Mouse (Mus musculus) spleen, adult 10 weeks (tissue): ENCODE data around the gene Rps8. TPM values are rescaled to one million over a fixed set of nuclear protein-coding genes. Genes with fewer than 3 reads are reported as not detected.

Source experiments
- polyA plus RNA-seq: library from polyadenylated mRNA; stranded (reverse); fragments of 350-450 nt; fragmentation: Illumina TruSeq; extraction: RNeasy Lipid Tissue Mini Kit (QIAGEN cat#74804); gene quantifications from one replicate; pipeline ENCODE4 v1.2.3, GENCODE M21; 2015; ENCODE audit warnings: low replicate concordance; ENCODE audit not compliant: insufficient read depth

Gene Rps8
- 1,371 TPM for polyA plus RNA-seq

DNA sequence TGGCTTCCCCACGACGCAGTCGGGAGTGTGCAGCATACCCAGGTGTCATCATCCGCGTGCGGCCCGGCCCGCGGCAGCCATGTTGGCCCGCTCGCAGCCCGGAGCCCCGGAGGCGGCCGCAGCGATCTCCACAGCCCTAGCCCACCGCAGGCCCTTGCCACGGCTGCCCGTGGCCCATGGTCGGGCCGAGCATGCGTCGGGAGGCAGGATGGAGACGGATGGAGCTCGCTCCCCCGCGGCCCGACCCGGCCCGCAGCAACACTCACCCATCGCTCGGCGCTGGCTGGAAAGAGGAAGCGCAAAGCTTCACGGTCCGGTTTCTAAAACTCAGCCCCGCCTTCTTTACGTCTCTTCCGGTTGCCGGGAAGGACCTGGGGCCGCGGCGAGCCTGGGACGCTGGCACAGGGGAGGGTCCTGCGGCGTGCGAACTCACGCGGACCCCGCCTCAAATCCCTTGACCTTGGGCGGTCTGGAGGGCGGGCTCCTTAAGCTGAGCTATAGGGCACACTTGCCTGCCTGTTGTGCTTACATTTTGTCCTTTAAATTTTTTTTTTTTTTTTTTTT is at the start of gene Rps8:
Rps8 (minus strand) TSS at position 452 of the 564 bp plus-strand sequence.

DNA sequence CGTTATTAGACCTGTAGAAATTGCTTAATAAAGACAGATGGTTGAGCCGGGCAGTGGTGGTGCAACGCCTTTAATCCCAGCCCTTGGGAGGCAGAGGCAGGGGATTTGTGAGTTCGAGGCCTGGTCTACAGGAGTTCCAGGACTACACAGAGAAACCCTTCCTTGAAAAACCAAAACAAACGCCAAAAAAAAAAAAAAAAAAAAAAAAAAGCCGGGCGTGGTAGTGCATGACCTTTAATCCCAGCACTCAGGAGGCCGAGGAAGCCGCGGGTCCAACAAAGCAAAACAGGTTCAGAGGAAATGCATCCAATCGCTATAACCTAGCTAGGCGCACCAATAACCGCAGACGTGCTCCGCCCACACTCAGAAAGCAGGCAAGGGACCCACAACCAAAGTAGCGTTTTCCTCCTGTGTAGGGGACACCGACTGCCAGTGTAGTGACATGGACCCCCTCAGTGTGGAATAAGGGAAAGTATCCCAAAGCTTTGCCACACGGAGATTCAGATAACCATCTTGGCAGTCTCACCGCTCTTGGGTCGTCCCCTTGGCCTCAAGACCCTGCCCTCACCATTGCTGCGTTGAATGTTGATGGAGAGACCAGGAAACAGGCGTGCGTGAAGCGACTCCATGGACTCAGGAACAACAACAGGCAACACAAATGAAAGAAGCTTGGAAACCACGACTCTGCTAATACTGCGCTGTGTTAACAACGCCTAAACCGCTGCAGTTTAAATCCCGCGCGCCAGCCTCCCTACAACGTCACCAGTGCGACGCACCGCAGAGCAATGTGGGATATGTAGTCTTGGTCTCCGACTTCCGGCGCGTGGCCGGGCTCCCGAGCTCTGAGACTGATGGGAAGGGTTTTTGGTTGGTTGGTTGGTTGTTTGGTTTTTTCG is 26.1 kb upstream of the Rps8 start, which contains the start of gene Kif2c:
Kif2c (minus strand) TSS at position 777 of the 896 bp plus-strand sequence.

DNA sequence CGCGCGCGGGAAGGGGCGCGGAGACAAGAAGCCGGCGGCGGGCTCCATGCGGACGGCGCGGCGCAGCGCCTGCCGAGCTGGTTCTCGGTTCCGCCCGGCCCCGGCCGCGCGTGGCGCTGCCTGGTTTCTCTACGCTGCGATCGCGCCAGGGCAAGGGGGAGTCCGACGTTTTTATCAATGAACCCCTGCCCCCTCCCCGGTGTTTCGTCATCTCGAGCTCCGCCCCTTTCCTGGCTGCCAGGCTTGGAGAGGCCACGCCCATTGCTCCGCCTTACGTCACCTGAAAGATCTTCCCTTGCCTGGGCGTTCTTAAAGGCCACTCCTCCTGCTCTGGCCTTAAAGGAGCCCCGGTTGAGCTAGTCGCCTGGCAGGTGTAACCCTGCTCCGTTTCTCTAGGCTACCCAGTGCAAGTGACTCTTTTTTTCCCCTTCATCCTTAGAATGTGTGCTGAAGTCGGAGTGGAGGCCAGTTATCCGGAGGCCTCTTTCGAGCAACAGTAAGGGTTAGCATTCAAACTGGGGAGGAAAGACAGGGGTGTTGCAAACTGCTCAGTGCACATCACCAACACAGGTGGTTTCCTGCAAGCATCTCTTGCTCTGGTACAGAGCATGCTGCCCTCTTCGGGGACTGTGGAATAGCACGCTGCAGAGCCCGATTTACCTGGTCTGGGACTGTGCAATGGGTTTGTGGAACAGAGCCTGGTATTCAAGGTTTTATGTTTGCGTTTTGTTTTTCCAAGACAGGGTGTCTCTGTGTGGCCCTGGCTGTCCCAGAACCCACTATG is 22.0 kb downstream of the Rps8 start, which contains the start of gene Plk3:
Plk3 (minus strand) TSS at position 147 of the 784 bp plus-strand sequence.

DNA sequence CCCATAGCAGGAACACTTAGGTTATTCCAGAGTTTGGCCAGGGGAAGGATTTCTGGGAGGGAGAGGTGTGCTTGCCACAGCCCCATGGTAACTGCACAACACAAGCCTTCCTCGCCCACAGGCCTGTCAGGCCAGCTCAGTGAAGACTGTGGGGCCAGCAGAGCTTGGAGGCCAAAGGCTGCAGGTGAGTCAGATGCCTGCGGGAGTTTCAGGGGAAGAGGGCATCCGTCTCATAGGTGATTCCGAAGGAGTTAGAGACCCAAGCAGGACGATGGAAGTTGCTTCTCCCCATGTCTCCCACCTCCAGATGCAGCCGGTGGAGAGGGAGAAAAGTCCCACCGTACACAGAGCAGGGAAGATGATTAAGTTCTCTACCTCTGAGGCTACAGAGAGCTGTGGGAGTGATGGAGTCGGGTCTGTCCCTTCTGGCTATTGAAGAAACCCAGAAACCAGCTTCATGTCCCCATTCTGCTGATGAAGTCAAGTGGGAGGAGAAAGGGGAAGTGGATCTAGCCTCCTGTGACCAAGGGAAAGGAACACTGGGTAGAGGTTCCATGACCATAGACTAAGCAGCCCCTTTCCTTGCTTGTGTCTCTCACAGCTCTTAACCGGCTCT is 29.3 kb downstream of the Rps8 start, which contains the start of gene Tctex1d4:
Tctex1d4 (plus strand) TSS at position 120 of the 616 bp plus-strand sequence.

DNA sequence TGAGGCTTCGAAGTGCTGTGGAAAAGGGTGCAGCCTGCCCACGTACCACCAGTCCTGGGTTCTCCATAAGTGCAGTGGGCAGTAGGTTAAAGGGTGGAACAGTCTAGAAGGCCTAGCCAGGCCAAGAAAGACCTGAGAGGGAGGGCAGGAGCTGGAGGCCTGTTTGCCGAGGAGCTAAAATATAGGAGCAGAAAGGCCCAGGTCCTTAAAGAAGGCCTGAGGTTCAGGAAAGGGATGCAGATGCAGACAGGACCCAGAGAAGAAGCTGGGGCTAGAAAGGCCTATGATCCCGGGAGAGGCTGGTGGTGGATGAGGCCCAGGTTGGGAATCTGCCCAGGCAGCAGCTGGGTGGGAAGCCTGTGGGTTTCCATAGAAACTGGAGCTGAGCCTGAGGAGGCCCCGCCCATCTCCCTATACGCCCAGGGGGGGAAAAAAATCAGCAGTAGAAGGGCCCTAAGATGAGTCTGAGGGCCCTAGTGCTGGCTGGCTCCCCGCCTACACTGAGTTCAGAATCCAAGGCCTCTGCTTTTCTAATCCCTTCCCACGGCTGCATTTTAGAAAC is 30.6 kb downstream of the Rps8 start, which contains the start of gene Btbd19:
Btbd19 (minus strand) TSS at position 378 of the 562 bp plus-strand sequence.

Other genes starting within 250 kb of the Rps8 start
- gene Urod, start 161.8 kb downstream of the Rps8 start, polyA plus RNA-seq, result 53.6 TPM
- gene Hectd3, start 160.9 kb downstream of the Rps8 start, polyA plus RNA-seq, result 21.1 TPM
- 20.9 TPM for gene Eif2b3, start 136.8 kb downstream of the Rps8 start, polyA plus RNA-seq
- not detected for gene Ptch2, start 60.2 kb downstream of the Rps8 start, polyA plus RNA-seq
- 16.7 TPM for gene Btbd19, start 30.5 kb downstream of the Rps8 start, polyA plus RNA-seq
- not detected for gene Tctex1d4, start 29.4 kb downstream of the Rps8 start, polyA plus RNA-seq
- gene Plk3, start 22.3 kb downstream of the Rps8 start, polyA plus RNA-seq, result 3.7 TPM
- 5.8 TPM for gene Kif2c, start 26.4 kb upstream of the Rps8 start, polyA plus RNA-seq
- 0.86 TPM for gene Tmem53, start 95.7 kb upstream of the Rps8 start, polyA plus RNA-seq
- not detected for gene Armh1, start 95.9 kb upstream of the Rps8 start, polyA plus RNA-seq